Mouse (Mus musculus): ENCODE results near the gene Cyp4f14.

DNA sequence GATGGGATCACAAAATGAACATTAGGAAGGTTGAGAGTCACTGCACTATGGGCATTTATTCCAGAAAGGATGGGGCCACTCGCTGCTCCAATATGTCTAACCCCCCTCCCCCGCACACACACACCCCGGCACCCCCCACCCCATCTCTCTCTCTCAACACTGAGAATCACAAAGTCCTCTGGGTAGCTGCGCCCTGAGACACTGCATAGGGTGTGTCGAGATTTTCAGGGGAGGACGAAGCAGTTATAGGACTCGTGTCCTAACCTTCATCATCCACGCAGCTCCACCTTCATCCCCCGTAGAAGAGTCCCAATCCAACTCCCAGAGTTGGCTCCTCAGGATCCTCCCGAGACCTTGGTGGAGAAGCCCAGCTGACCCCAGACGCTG is 26.3 kb downstream of the Cyp4f14 start:
- TF ChIP-seq CTCF (IDR thresholded peaks at IDR 0.05; ENCODE audit: borderline replicate concordance, insufficient read depth, low read length) (no peak), POLR2A (IDR thresholded peaks at IDR 0.05; ENCODE audit: low read depth, low read length) (no peak)

Data from embryonic fibroblast, embryonic 13.5 days (primary cell).